Mouse (Mus musculus) gastrocnemius, postnatal 10 days (tissue): ENCODE measurements around the gene Usp17ld. TPM values are rescaled to one million over a fixed set of nuclear protein-coding genes. Genes with fewer than 3 reads are reported as not detected.
"Not testable (repeated sequence)": the region's sequence is repeated elsewhere in the genome, so short reads cannot be mapped to it uniquely, and the experiment has no call there.

ENCODE experiments used
- DNase-seq: peaks from one replicate; pipeline ENCODE4 v3.0.0; 2021; ENCODE audit warnings: mixed read lengths
- long read RNA-seq, 2 experiments: library from polyadenylated mRNA; stranded (forward); transcript quantifications; one replicate each; pipeline ENCODE4 v2.0.0; 2021
- microRNA-seq, 2 experiments: library from miRNA; unstranded; fragments of <30 nt; microRNA quantifications; one replicate each; pipeline ENCODE4 v1.2.0; 2021
- total RNA-seq, 2 experiments: library from RNA; stranded (reverse); gene quantifications; 2 replicates each; pipeline ENCODE4 v1.2.3; 2021

Usp17ld gene
- not detected for total RNA-seq
- long read RNA-seq, experiment 1: 0 reads
- long read RNA-seq, experiment 2: 0 reads

DNA sequence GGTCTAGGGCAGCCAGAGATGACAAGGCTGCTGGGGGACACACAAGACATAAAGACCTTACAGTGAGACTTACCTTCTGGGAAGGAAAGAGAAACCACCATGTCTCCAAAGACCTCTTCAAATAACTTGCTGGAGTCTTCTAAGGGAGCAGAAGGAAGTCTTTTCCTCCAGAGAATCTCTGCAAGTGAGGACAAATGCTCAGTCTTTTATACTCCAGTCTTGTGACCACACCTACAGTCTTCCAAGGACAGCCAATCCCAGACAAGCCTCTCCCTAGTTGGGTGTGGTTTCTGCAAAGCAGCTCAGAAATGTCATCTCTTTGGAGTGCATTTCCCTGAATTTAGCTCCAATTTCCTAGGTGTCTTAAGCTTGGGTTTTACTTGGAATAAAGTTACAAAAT, at the start of gene Usp17ld:
Gene Usp17ld (minus strand): TSS at position 101 of the 400 bp plus-strand sequence.
- DNase-seq: not testable (repeated sequence)

DNA sequence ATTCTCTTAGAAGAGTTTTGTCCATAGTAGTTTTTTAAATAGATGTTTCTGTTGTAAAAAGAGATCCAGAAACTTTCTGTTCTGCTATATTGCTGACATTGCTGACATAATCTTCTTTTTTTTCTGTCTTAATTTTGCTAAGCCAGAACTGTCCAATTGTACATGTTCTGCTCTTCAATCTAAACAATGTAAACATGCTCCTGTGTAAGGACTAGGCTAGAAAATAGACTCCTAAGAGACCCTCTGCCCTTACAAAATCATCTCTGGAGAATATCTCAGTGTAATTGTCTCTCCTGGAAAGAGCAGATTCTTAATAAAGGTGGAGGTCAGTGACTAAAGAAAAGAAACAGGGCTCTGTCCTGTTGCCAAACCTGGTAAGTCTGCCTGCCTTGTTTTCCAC, 35.6 kb downstream of the Usp17ld start, which contains the start of gene Olfr594:
Gene Olfr594 (plus strand): TSS at position 301 of the 400 bp plus-strand sequence.
- DNase-seq: no peak

DNA sequence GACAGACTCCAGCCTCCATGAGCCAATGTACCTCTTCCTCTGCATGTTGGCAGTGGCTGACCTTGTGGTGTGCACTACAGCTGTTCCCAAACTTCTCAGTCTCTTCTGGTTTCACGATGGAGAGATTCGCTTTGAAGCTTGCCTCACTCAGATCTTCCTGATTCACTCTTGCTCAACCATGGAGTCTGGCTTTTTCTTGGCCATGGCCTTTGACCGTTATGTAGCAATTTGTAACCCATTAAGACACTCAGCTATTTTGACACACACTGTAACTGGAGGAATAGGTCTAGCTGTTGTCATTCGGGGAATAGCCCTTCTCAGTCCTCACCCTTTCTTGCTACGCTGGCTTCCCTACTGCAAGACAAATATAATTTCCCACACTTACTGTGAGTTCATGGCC, 40.3 kb downstream of the Usp17ld start:
- DNase-seq: not testable (repeated sequence)

DNA sequence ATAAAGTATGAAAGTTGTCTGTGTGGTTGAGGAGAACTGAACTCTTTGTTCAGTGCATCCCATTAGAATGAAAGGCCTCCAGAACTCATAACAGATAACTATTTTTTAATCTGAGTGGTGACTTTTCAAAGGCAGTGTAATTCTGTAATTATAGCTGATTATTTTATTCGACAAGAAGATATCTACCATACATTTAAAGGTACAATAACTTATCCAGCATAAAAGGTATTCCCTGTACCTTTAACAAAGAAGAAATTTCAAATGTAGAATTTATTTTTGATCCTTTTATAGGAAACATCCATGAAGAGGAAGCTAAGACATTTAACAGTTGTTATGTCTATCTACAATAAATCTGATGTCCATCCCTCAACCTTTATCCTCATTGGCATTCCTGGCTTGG, 40.7 kb downstream of the Usp17ld start, which contains the start of gene Olfr593:
Gene Olfr593 (plus strand): TSS at position 301 of the 400 bp plus-strand sequence.
- DNase-seq: no peak

Small RNA genes lying within 50 kb of the gene (microRNA-seq; reads per million reads assigned to microRNA genes)
- gene Gm23550: 0 reads per million in 2 experiments
- gene Gm25171: 0 reads per million in 2 experiments

Other genes starting within 250 kb of the Usp17ld start
- gene Olfr582, start 214.5 kb downstream of the Usp17ld start, total RNA-seq: not detected
- gene Olfr583, start 201.2 kb downstream of the Usp17ld start, total RNA-seq: not detected
- gene Olfr584, start 170.6 kb downstream of the Usp17ld start, total RNA-seq: not detected
- not detected for gene Olfr585, start 154.8 kb downstream of the Usp17ld start, total RNA-seq
- not detected for gene Olfr586, start 126.9 kb downstream of the Usp17ld start, total RNA-seq
- not detected for gene Olfr588-ps1, start 111.6 kb downstream of the Usp17ld start, total RNA-seq
- not detected for gene Olfr589, start 96.1 kb downstream of the Usp17ld start, total RNA-seq
- not detected for gene Olfr591, start 74.2 kb downstream of the Usp17ld start, total RNA-seq
- gene Olfr592, start 67.7 kb downstream of the Usp17ld start, total RNA-seq: not detected
- gene Olfr593, start 40.6 kb downstream of the Usp17ld start, total RNA-seq: not detected
- gene Olfr594, start 35.5 kb downstream of the Usp17ld start, total RNA-seq: not detected
- gene Olfr596, start 53.1 kb upstream of the Usp17ld start, total RNA-seq: not detected
- not detected for gene Olfr597, start 63.8 kb upstream of the Usp17ld start, total RNA-seq
- not detected for gene Olfr598, start 71.1 kb upstream of the Usp17ld start, total RNA-seq
- not detected for gene Olfr599, start 83.4 kb upstream of the Usp17ld start, total RNA-seq
- gene Olfr600, start 97.2 kb upstream of the Usp17ld start, total RNA-seq: not detected
- gene Olfr601, start 110.2 kb upstream of the Usp17ld start, total RNA-seq: not detected
- not detected for gene Olfr603, start 133.7 kb upstream of the Usp17ld start, total RNA-seq
- gene Usp17lc, start 162.6 kb upstream of the Usp17ld start, total RNA-seq: not detected
- not detected for gene Olfr605, start 192.9 kb upstream of the Usp17ld start, total RNA-seq
- gene Olfr606, start 196.5 kb upstream of the Usp17ld start, total RNA-seq: not detected
- gene Olfr607, start 211.6 kb upstream of the Usp17ld start, total RNA-seq: not detected
- gene Olfr608, start 217.4 kb upstream of the Usp17ld start, total RNA-seq: not detected
- not detected for gene Olfr609, start 245.6 kb upstream of the Usp17ld start, total RNA-seq